Mouse (Mus musculus) MEL (cell line): ENCODE measurements at regions not wholly inside any gene's neighbourhood (a gene's known extent, or its start where the extent isn't known, plus 50 kb on each side); places are given as distances from the start of the nearest gene placed in this dataset.

ENCODE experiments used
- DNase-seq: peaks from one replicate; pipeline ENCODE4 v3.0.0; 2011; ENCODE audit warnings: low read depth, low spot score
- H3K27ac ChIP-seq: 2 replicates; pipeline ENCODE4 v1.5.1; 2012; ENCODE audit warnings: low read depth, mild to moderate bottlenecking, control low read depth, low read length, moderate library complexity; ENCODE audit not compliant: control insufficient read depth
- H3K27me3 ChIP-seq, 2 experiments: fragments of 150-350 bp in 1 of 2; sonication (generic) in 1 of 2; 2 replicates each; pipeline ENCODE4 v1.6.1; 2012; ENCODE audit warnings: low read length in 2 of 2, mild to moderate bottlenecking in 2 of 2, improper control_type of control experiment in 1 of 2, moderate library complexity in 1 of 2; ENCODE audit not compliant: insufficient read depth in 2 of 2, control insufficient read depth in 1 of 2
- H3K36me3 ChIP-seq, 2 experiments: 2 replicates each; pipeline ENCODE4 v1.6.1; 2012 to 2014; ENCODE audit warnings: low read length in 2 of 2, improper control_type of control experiment in 1 of 2, inconsistent platforms in 1 of 2, mild to moderate bottlenecking in 1 of 2; ENCODE audit not compliant: insufficient read depth in 2 of 2, control insufficient read depth in 1 of 2
- H3K4me1 ChIP-seq, 2 experiments: fragments of 150-350 bp in 1 of 2; sonication (generic) in 1 of 2; 2 replicates each; pipeline ENCODE4 v1.6.1; 2012; ENCODE audit warnings: low read length in 2 of 2, improper control_type of control experiment in 1 of 2, mild to moderate bottlenecking in 1 of 2; ENCODE audit not compliant: insufficient read depth in 2 of 2, control insufficient read depth in 1 of 2
- H3K4me3 ChIP-seq, 2 experiments: fragments of 150-350 bp in 1 of 2; sonication (generic) in 1 of 2; 2 replicates each; pipeline ENCODE4 v1.5.1; 2012; ENCODE audit warnings: low read depth in 2 of 2, low read length in 2 of 2, mild to moderate bottlenecking in 2 of 2, moderate library complexity in 2 of 2, control low read depth in 1 of 2, improper control_type of control experiment in 1 of 2; ENCODE audit not compliant: control insufficient read depth in 1 of 2, insufficient read depth in 1 of 2
- H3K79me2 ChIP-seq: 2 replicates; pipeline ENCODE4 v1.6.1; 2012; ENCODE audit warnings: mild to moderate bottlenecking, low read length, moderate library complexity; ENCODE audit not compliant: control insufficient read depth, poor library complexity, insufficient read depth
- H3K9ac ChIP-seq: 2 replicates; pipeline ENCODE4 v1.6.1; 2012; ENCODE audit warnings: low read depth, mild to moderate bottlenecking, control low read depth, low read length, moderate library complexity; ENCODE audit not compliant: control insufficient read depth, poor library complexity, severe bottlenecking
- H3K9me3 ChIP-seq: fragments of 150-350 bp; sonication (generic); replicated peaks from 2 replicates; pipeline ENCODE4 v1.6.1; 2012; ENCODE audit warnings: mild to moderate bottlenecking, low read length, improper control_type of control experiment, moderate library complexity; ENCODE audit not compliant: insufficient read depth
- CHD2 ChIP-seq: IDR thresholded peaks from 2 replicates; pipeline ENCODE4 v1.6.1; 2011; ENCODE audit warnings: low read length, improper control_type of control experiment
- CTCF ChIP-seq, 3 experiments: IDR thresholded peaks in 2 of 3; conservative IDR thresholded peaks in 1 of 3; 2 replicates each; pipeline ENCODE4 v1.5.1; 2011 to 2012; ENCODE audit warnings: low read length in 3 of 3, low read depth in 2 of 3, mild to moderate bottlenecking in 2 of 3, improper control_type of control experiment in 1 of 3, inconsistent platforms in 1 of 3, mixed read lengths in 1 of 3, moderate library complexity in 1 of 3; ENCODE audit not compliant: control insufficient read depth in 1 of 3, insufficient read depth in 1 of 3, poor library complexity in 1 of 3, severe bottlenecking in 1 of 3
- E2F4 ChIP-seq: IDR thresholded peaks from 2 replicates; pipeline ENCODE4 v1.6.1; 2011; ENCODE audit warnings: low read depth, low read length, improper control_type of control experiment, borderline replicate concordance
- EP300 ChIP-seq, 2 experiments: IDR thresholded peaks; 2 replicates each; pipeline ENCODE4 v1.6.1; 2011; ENCODE audit warnings: improper control_type of control experiment in 2 of 2, low read length in 2 of 2, low read depth in 1 of 2, mild to moderate bottlenecking in 1 of 2
- ETS1 ChIP-seq: IDR thresholded peaks from 2 replicates; pipeline ENCODE4 v1.6.1; 2012; ENCODE audit warnings: low read depth, mild to moderate bottlenecking, inconsistent platforms, low read length, improper control_type of control experiment, moderate library complexity
- GABPA ChIP-seq: IDR thresholded peaks from 2 replicates; pipeline ENCODE4 v1.6.1; 2012; ENCODE audit warnings: low read depth, mild to moderate bottlenecking, inconsistent platforms, low read length, improper control_type of control experiment, moderate library complexity
- JUND ChIP-seq: IDR thresholded peaks from 2 replicates; pipeline ENCODE4 v1.6.1; 2011; ENCODE audit warnings: low read depth, mild to moderate bottlenecking, improper control_type of control experiment, low read length
- KAT2A ChIP-seq: conservative IDR thresholded peaks from 2 replicates; pipeline ENCODE4 v1.6.1; 2012; ENCODE audit warnings: low read depth, low read length, improper control_type of control experiment, inconsistent platforms
- MAZ ChIP-seq: IDR thresholded peaks from 2 replicates; pipeline ENCODE4 v1.6.1; 2012; ENCODE audit warnings: low read depth, mild to moderate bottlenecking, inconsistent platforms, low read length, improper control_type of control experiment
- MEF2A ChIP-seq: IDR thresholded peaks from 2 replicates; pipeline ENCODE4 v1.6.1; 2014; ENCODE audit warnings: low read depth, mild to moderate bottlenecking, inconsistent platforms, low read length, improper control_type of control experiment; ENCODE audit not compliant: poor library complexity, insufficient replicate concordance, severe bottlenecking; ENCODE audit errors: extremely low read depth
- MXI1 ChIP-seq: IDR thresholded peaks from 2 replicates; pipeline ENCODE4 v1.6.1; 2011; ENCODE audit warnings: mild to moderate bottlenecking, low read depth, low read length, improper control_type of control experiment
- MYB ChIP-seq: IDR thresholded peaks from 2 replicates; pipeline ENCODE4 v1.6.1; 2011; ENCODE audit warnings: mild to moderate bottlenecking, low read depth, low read length, improper control_type of control experiment
- MYC ChIP-seq: IDR thresholded peaks from 2 replicates; pipeline ENCODE4 v1.6.1; 2011; ENCODE audit warnings: low read depth, mild to moderate bottlenecking, low read length, improper control_type of control experiment, moderate library complexity
- NELFE ChIP-seq: IDR thresholded peaks from 2 replicates; pipeline ENCODE4 v1.6.1; 2011; ENCODE audit warnings: low read depth, low read length, improper control_type of control experiment
- NRF1 ChIP-seq: IDR thresholded peaks from 2 replicates; pipeline ENCODE4 v1.6.1; 2014; ENCODE audit warnings: low read depth, mild to moderate bottlenecking, inconsistent platforms, low read length, improper control_type of control experiment, moderate library complexity; ENCODE audit not compliant: poor library complexity, insufficient read depth, severe bottlenecking
- RAD21 ChIP-seq: IDR thresholded peaks from 2 replicates; pipeline ENCODE4 v1.6.1; 2011; ENCODE audit warnings: mild to moderate bottlenecking, low read depth, low read length, improper control_type of control experiment
- RCOR1 ChIP-seq: IDR thresholded peaks from 2 replicates; pipeline ENCODE4 v1.6.1; 2012; ENCODE audit warnings: low read depth, mild to moderate bottlenecking, inconsistent platforms, low read length, improper control_type of control experiment
- TCF12 ChIP-seq: IDR thresholded peaks from 2 replicates; pipeline ENCODE4 v1.6.1; 2014; ENCODE audit warnings: low read depth, mild to moderate bottlenecking, inconsistent platforms, low read length, improper control_type of control experiment, moderate library complexity
- UBTF ChIP-seq: IDR thresholded peaks from 2 replicates; pipeline ENCODE4 v1.6.1; 2012; ENCODE audit warnings: low read depth, mild to moderate bottlenecking, inconsistent platforms, low read length, improper control_type of control experiment, moderate library complexity, borderline replicate concordance; ENCODE audit not compliant: insufficient read depth
- USF1 ChIP-seq: IDR thresholded peaks from 2 replicates; pipeline ENCODE4 v1.6.1; 2014; ENCODE audit warnings: low read depth, mild to moderate bottlenecking, inconsistent platforms, low read length, improper control_type of control experiment, moderate library complexity
- USF2 ChIP-seq, 2 experiments: IDR thresholded peaks; 2 replicates each; pipeline ENCODE4 v1.6.1; 2011 to 2012; ENCODE audit warnings: improper control_type of control experiment in 2 of 2, low read length in 2 of 2, borderline replicate concordance in 1 of 2, inconsistent platforms in 1 of 2, low read depth in 1 of 2, mild to moderate bottlenecking in 1 of 2; ENCODE audit not compliant: insufficient read depth in 1 of 2
- ZKSCAN1 ChIP-seq: IDR thresholded peaks from 2 replicates; pipeline ENCODE4 v1.6.1; 2012; ENCODE audit warnings: low read depth, mild to moderate bottlenecking, inconsistent platforms, low read length, improper control_type of control experiment, moderate library complexity
- ZMIZ1 ChIP-seq: IDR thresholded peaks from 2 replicates; pipeline ENCODE4 v1.6.1; 2012; ENCODE audit warnings: low read depth, mild to moderate bottlenecking, inconsistent platforms, low read length, improper control_type of control experiment, moderate library complexity

- Histone ChIP-seq H3K4me1 (no peaks in the 10 kb centered on the region), H3K79me2 (no peaks in the 10 kb centered on the region), H3K27ac (no peak overlapping the region), H3K27me3 (no peaks in the 10 kb centered on the region), H3K4me3 (no peak overlapping the region), H3K9ac (no peak overlapping the region), H3K36me3 (no peaks in the 10 kb centered on the region), H3K9me3 (no peaks in the 10 kb centered on the region)
- no peak for DNase-seq
- TF ChIP-seq ETS1 = no peak
These were observed 119.2 kb downstream of the Syk start for GRCm38 (mm10) chr13:52702201-52702611.

- TF ChIP-seq MYB = no peak
- TF ChIP-seq ZKSCAN1 = no peak
- TF ChIP-seq NELFE = no peak
- no peak for TF ChIP-seq GABPA
- TF ChIP-seq KAT2A = no peak
- no peak for TF ChIP-seq USF1
- TF ChIP-seq UBTF = no peak
- TF ChIP-seq MXI1 = no peak
- no peak for TF ChIP-seq CTCF (IDR thresholded peaks at IDR 0.05 in 2 of 3, conservative IDR thresholded peaks at IDR 0.05 in 1 of 3; ENCODE audit: control insufficient read depth in 1 of 3, insufficient read depth in 1 of 3, low read depth in 2 of 3, low read length in 3 of 3, poor library complexity in 1 of 3, severe bottlenecking in 1 of 3)
- TF ChIP-seq CHD2 = no peak
- no peak for TF ChIP-seq JUND
- no peak for TF ChIP-seq ZMIZ1
- no peak for TF ChIP-seq RCOR1
- no peak for TF ChIP-seq ETS1
- TF ChIP-seq, all 39 proteins: peak for 0
- Histone ChIP-seq H3K27me3 (no peaks in the 10 kb centered on the region), H3K27ac (no peak overlapping the region), H3K36me3 (no peaks in the 10 kb centered on the region), H3K4me1 (no peaks in the 10 kb centered on the region), H3K4me3 (no peak overlapping the region), H3K79me2 (no peaks in the 10 kb centered on the region), H3K9me3 (no peaks in the 10 kb centered on the region), H3K9ac (no peak overlapping the region)
- DNase-seq = no peak
These were observed 120.6 kb downstream of the Syk start for GRCm38 (mm10) chr13:52703401-52704164.

GRCm38 (mm10) chr13:52704673-52705072 lies 121.7 kb downstream of the Syk start:
- DNase-seq = no peak
- no peak for TF ChIP-seq CHD2
- TF ChIP-seq USF2 (IDR thresholded peaks at IDR 0.05; ENCODE audit: borderline replicate concordance in 1 of 2, insufficient read depth in 1 of 2, low read depth in 1 of 2, low read length in 2 of 2) = no peak
- no peak for TF ChIP-seq NRF1
- TF ChIP-seq USF1 = no peak
- TF ChIP-seq UBTF = no peak
- TF ChIP-seq TCF12 = no peak
- TF ChIP-seq MEF2A = no peak
- no peak for TF ChIP-seq MAZ
- no peak for TF ChIP-seq EP300 (IDR thresholded peaks at IDR 0.05; ENCODE audit: low read depth in 1 of 2, low read length in 2 of 2)
- TF ChIP-seq E2F4 = no peak
- TF ChIP-seq ZKSCAN1 = no peak
- no peak for TF ChIP-seq MYB
- no peak for TF ChIP-seq KAT2A
- no peak for TF ChIP-seq RAD21
- TF ChIP-seq NELFE = no peak
- TF ChIP-seq MYC = no peak

More at GRCm38 (mm10) chr13:52704673-52705072, 121.7 kb downstream of the Syk start:
- Histone ChIP-seq H3K36me3 (no peaks in the 10 kb centered on the region), H3K9me3 (no peaks in the 10 kb centered on the region), H3K79me2 (no peaks in the 10 kb centered on the region), H3K27me3 (no peaks in the 10 kb centered on the region), H3K4me3 (no peak overlapping the region), H3K4me1 (no peaks in the 10 kb centered on the region), H3K9ac (no peak overlapping the region), H3K27ac (no peak overlapping the region)
